Mouse (Mus musculus): ENCODE data around the gene Ssr2. TPM values are rescaled to one million over a fixed set of nuclear protein-coding genes. Genes with fewer than 3 reads are reported as not detected.

The Ssr2 gene
- polyA plus RNA-seq, 1 experiment from 2014 or later = 164 TPM

MicroRNAs within 50 kb of the gene (microRNA counts, 519-probe panel; counts per million panel counts)
- not detected for microRNA mmu-miR-1905

Small RNA genes within 50 kb of the gene (microRNA-seq; reads per million reads assigned to microRNA genes)
- gene Mir1905 = not detected

Other genes with a start within 250 kb of the Ssr2 start
- 1.7 and 2.2 TPM in 2 replicates for gene Tmem79, start 239.7 kb upstream of the Ssr2 start, polyA plus RNA-seq (2015; fragmentation: Nextera tagmentation; extraction: Ambion mirVana)
- gene Smg5, start 239.6 kb upstream of the Ssr2 start, polyA plus RNA-seq (2015; fragmentation: Nextera tagmentation; extraction: Ambion mirVana) = 41.1 and 52.8 TPM in 2 replicates
- 3.9 and 5.1 TPM in 2 replicates for gene Paqr6, start 211.3 kb upstream of the Ssr2 start, polyA plus RNA-seq (2015; fragmentation: Nextera tagmentation; extraction: Ambion mirVana)
- gene Bglap3, start 203.1 kb upstream of the Ssr2 start, polyA plus RNA-seq (2015; fragmentation: Nextera tagmentation; extraction: Ambion mirVana) = not detected in 2 replicates
- not detected in 2 replicates for gene Bglap2, start 197.2 kb upstream of the Ssr2 start, polyA plus RNA-seq (2015; fragmentation: Nextera tagmentation; extraction: Ambion mirVana)
- not detected in 2 replicates for gene Bglap, start 191.4 kb upstream of the Ssr2 start, polyA plus RNA-seq (2015; fragmentation: Nextera tagmentation; extraction: Ambion mirVana)
- gene Pmf1, start 165.5 kb upstream of the Ssr2 start, polyA plus RNA-seq (2015; fragmentation: Nextera tagmentation; extraction: Ambion mirVana) = 83.6 and 96.3 TPM in 2 replicates
- gene Slc25a44, start 150.7 kb upstream of the Ssr2 start, polyA plus RNA-seq (2015; fragmentation: Nextera tagmentation; extraction: Ambion mirVana) = 11.8 and 14.1 TPM in 2 replicates
- 2.1 and 5.3 TPM in 2 replicates for gene Sema4a, start 114.7 kb upstream of the Ssr2 start, polyA plus RNA-seq (2015; fragmentation: Nextera tagmentation; extraction: Ambion mirVana)
- gene Lmna, start 65.9 kb upstream of the Ssr2 start, polyA plus RNA-seq (2015; fragmentation: Nextera tagmentation; extraction: Ambion mirVana) = 110 and 131 TPM in 2 replicates
- gene Mex3a, start 43.5 kb upstream of the Ssr2 start, polyA plus RNA-seq (2015; fragmentation: Nextera tagmentation; extraction: Ambion mirVana) = 6.5 and 8.0 TPM in 2 replicates
- 0.92 and 4.0 TPM in 2 replicates for gene Rab25, start 27.6 kb upstream of the Ssr2 start, polyA plus RNA-seq (2015; fragmentation: Nextera tagmentation; extraction: Ambion mirVana)
- 119 and 144 TPM in 2 replicates for gene Lamtor2, start 22.8 kb upstream of the Ssr2 start, polyA plus RNA-seq (2015; fragmentation: Nextera tagmentation; extraction: Ambion mirVana)
- gene Ubqln4, start 22.1 kb upstream of the Ssr2 start, polyA plus RNA-seq (2015; fragmentation: Nextera tagmentation; extraction: Ambion mirVana) = 30.0 and 34.9 TPM in 2 replicates
- gene Arhgef2, start 30.1 kb downstream of the Ssr2 start, polyA plus RNA-seq (2015; fragmentation: Nextera tagmentation; extraction: Ambion mirVana) = 72.8 and 82.5 TPM in 2 replicates
- not detected in 2 replicates for gene Rxfp4, start 77.3 kb downstream of the Ssr2 start, polyA plus RNA-seq (2015; fragmentation: Nextera tagmentation; extraction: Ambion mirVana)
- gene Khdc4, start 109.9 kb downstream of the Ssr2 start, polyA plus RNA-seq (2015; fragmentation: Nextera tagmentation; extraction: Ambion mirVana) = 61.3 and 69.2 TPM in 2 replicates
- 49.9 and 55.5 TPM in 2 replicates for gene Rit1, start 141.0 kb downstream of the Ssr2 start, polyA plus RNA-seq (2015; fragmentation: Nextera tagmentation; extraction: Ambion mirVana)
- gene Syt11, start 199.3 kb downstream of the Ssr2 start, polyA plus RNA-seq (2015; fragmentation: Nextera tagmentation; extraction: Ambion mirVana) = 10.8 and 14.4 TPM in 2 replicates

All from heart, embryonic 15.5 days (tissue).